Comparison of ENCODE assay signal across 19 mouse cellular contexts in genomic region chr16:36929216-36929615, GRCm38 (mm10). TPM values are rescaled to one million over a fixed set of nuclear protein-coding genes. Genes with fewer than 3 reads are reported as not detected.
DNase-seq lines count a peak whose midpoint lies in the region; TF ChIP-seq lines count a peak whose summit lies in the region.
"Had no signal": no experiment of that assay in that cellular context is flagged by ENCODE, and none has a peak within 500 bp of the region (broad histone marks: within the 10 kb centered on the region; RNA-seq: fewer than 3 reads in every experiment).

No protein-coding gene starts in this region.

- H3K79me2 ChIP-seq in myocyte (ENCODE audit: control insufficient read depth, insufficient read depth) = no peaks in the 10 kb centered on the region

- no peak overlapping the region for H3K4me3 ChIP-seq in myocyte
- H3K4me3 ChIP-seq: embryonic facial prominence, embryonic 10.5 days; embryonic facial prominence, embryonic 12.5 days; forebrain, embryonic 13.5 days; forebrain, embryonic 15.5 days had no signal

- H3ac ChIP-seq in myocyte (ENCODE audit: control insufficient read depth, insufficient read length) = no peak overlapping the region

- peak; percentile 64 to 82 for DNase-seq in adrenal gland, adult (ENCODE audit: inconsistent age in 2 of 2, low spot score in 1 of 2)
- DNase-seq in adrenal gland, postnatal 4 days (ENCODE audit: low spot score in 2 of 2) = no peak
- peak; percentile 57 for DNase-seq in adrenal gland, adult 8-10 months
- DNase-seq in adrenal gland, adult 18-20 months (ENCODE audit: low spot score in 2 of 2) = no peak
- peak; percentile 74 for DNase-seq in heart, adult 11 months
- DNase-seq in heart, postnatal 10 days = no peak
- no peak for DNase-seq in kidney, adult 11 months
- DNase-seq: B cell, adult 2 months; cerebellum, adult 11-12 months; cerebellum, adult 2 months; cerebellum, adult 9-10 months; cerebellum, postnatal 10 days; cerebellum, postnatal 25 days; forebrain, postnatal 0 days had no signal

- intact Hi-C loops in heart, postnatal 10 days (cut with DNase I) = no loop called here

- TF ChIP-seq POLR2A in myocyte (IDR thresholded peaks at IDR 0.05; ENCODE audit: insufficient read length, low read depth) = no peak

- no peaks in the 10 kb centered on the region for H3K27me3 ChIP-seq in myocyte (ENCODE audit: control insufficient read depth, insufficient read depth, insufficient read length)
- H3K27me3 ChIP-seq: embryonic facial prominence, embryonic 12.5 days; forebrain, embryonic 13.5 days; forebrain, embryonic 15.5 days had no signal

- peaks cover 35% of the 10 kb centered on the region for H3K36me3 ChIP-seq in myocyte (ENCODE audit: control insufficient read depth, insufficient read depth)

- H3K4me2 ChIP-seq in myocyte (ENCODE audit: low read depth) = no peak overlapping the region
- H3K4me2 ChIP-seq: embryonic facial prominence, embryonic 12.5 days; forebrain, embryonic 13.5 days; forebrain, embryonic 15.5 days had no signal

TF ChIP-seq in myocyte, 11 proteins besides CTCF, POLR2A, EP300 and RAD21:
- TF ChIP-seq POLR2AphosphoS2 (IDR thresholded peaks at IDR 0.05; ENCODE audit: insufficient read length, low read depth) (peak; percentile 22), MYOD1 (IDR thresholded peaks at IDR 0.05; ENCODE audit: control insufficient read depth in 1 of 3, insufficient read length in 2 of 3, low read depth in 2 of 3) (no peak)
TF ChIP-seq in myocyte: peak in this region for 1.

RNA-seq across cellular contexts. Expression of gene Hcls1, which starts 5.6 kb away (rescaled TPM):
- 10 to 100 TPM; 13.6 to 15.3 TPM for total RNA-seq in adrenal gland, postnatal 4 days (2021)
- total RNA-seq in adrenal gland, adult 8-10 months (2022) = 10 to 100 TPM; 10.0 to 17.2 (median 13.7) TPM
- total RNA-seq in adrenal gland, adult 18-20 months (2021) = 10 to 100 TPM; 11.0 to 15.0 TPM
- total RNA-seq in heart, postnatal 10 days (2021) = 10 to 100 TPM in 1 of 2 experiments, 1 to 10 TPM in 1; 9.9 to 10.2 TPM
- 0.02 TPM for polyA plus RNA-seq in myocyte (2012; fragmentation: generic; extraction: Trizol)

RNA-seq across cellular contexts. Expression of gene Golgb1, which starts 54.3 kb away (rescaled TPM):
- 10 to 100 TPM; 70.1 to 75.1 TPM for total RNA-seq in adrenal gland, postnatal 4 days (2021)
- total RNA-seq in adrenal gland, adult 8-10 months (2022) = 100 to 1,000 TPM; 104 to 125 (median 116) TPM
- 10 to 100 TPM; 59.5 to 80.9 TPM for total RNA-seq in adrenal gland, adult 18-20 months (2021)
- total RNA-seq in heart, postnatal 10 days (2021) = 10 to 100 TPM; 38.8 to 39.5 TPM
- 14.3 TPM for polyA plus RNA-seq in myocyte (2012; fragmentation: generic; extraction: Trizol)

RNA-seq across cellular contexts. Expression of gene Eaf2, which starts 54.4 kb away (rescaled TPM):
- total RNA-seq in adrenal gland, postnatal 4 days (2021) = 1 to 10 TPM; 1.9 to 2.9 TPM
- total RNA-seq in adrenal gland, adult 8-10 months (2022) = 1 to 10 TPM; 1.6 to 2.6 (median 2.1) TPM
- total RNA-seq in adrenal gland, adult 18-20 months (2021) = 1 to 10 TPM; 2.0 to 2.8 TPM
- under 1 TPM; 0.84 to 0.99 TPM for total RNA-seq in heart, postnatal 10 days (2021)
- polyA plus RNA-seq in myocyte (2012; fragmentation: generic; extraction: Trizol) = 0.90 TPM

Comparison
In these comparisons a context has a peak if more than half of its experiments do, and no peak if none do; other contexts are left out.
1. DNase-seq: peak in adrenal gland, adult (2 of 2), adrenal gland, adult 8-10 months (single experiment) and heart, adult 11 months (single experiment); none in adrenal gland, postnatal 4 days (0 of 2), adrenal gland, adult 18-20 months (0 of 2), heart, postnatal 10 days (0 of 2) and kidney, adult 11 months (single experiment).